Mouse (Mus musculus): ENCODE measurements around the gene Gja6. TPM values are rescaled to one million over a fixed set of nuclear protein-coding genes. Genes with fewer than 3 reads are reported as not detected.
A peak's percentile ranks its signal among the peaks of the same experiment; 100 is the strongest.

Gene Gja6
- polyA plus RNA-seq, 1 experiment from 2014 or later, result 0.53 TPM

DNA sequence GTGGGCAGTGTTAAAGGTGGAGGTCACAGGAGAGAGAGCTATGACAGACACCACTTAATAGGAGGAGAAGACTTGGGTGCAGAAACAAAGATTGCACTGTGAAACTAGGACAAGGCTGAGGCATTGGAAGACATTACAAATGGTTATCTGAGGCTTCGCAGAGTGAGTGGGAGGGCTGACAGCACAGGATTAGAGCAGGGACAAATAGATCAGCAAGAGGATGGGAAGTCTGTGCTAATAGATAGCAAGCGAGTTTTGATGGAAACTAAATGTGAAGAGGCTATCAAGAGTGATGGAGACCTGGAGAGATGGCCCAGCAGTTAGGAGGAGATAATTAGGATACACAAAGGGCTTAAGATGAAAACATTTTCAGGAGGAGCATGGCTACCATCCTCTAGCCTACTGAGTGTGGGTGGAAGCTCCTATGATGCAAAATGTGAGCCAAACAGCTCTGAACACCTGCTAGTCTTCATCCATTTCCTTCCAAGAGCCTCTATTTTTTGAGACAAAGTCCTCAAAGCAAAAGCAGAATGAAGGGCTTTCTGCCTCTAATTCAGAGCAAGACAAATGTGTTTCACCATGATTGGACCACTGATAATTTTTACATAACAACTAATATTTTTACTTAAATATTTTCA is 1.7 kb downstream of the Gja6 start:
- no peaks in the 10 kb centered on the region for H3K9me3 ChIP-seq (replicated peaks; ENCODE audit: control insufficient read depth, low read length)
- no peaks in the 10 kb centered on the region; the same call in 1 of the 2 replicates for H3K4me1 ChIP-seq (ENCODE audit: control insufficient read depth, low read depth, low read length)
- H3K4me3 ChIP-seq (ENCODE audit: low read depth, low read length), result no peak overlapping the region
- H3K36me3 ChIP-seq (ENCODE audit: control insufficient read depth, insufficient read depth), result no peaks in the 10 kb centered on the region
- H3K27ac ChIP-seq (ENCODE audit: low read length), result peak overlapping the region; percentile 55; the same call in 1 of the 2 replicates
- H3K27me3 ChIP-seq (ENCODE audit: control insufficient read depth, insufficient read depth, low read depth, low read length), result no peaks in the 10 kb centered on the region; the same call in 1 of the 2 replicates
- 35% methylated on average over 2 of the region's 2 CpGs for WGBS (ENCODE audit: insufficient replicate concordance)
- no peak overlapping the region for H3K9ac ChIP-seq (ENCODE audit: low read depth, low read length)
- H3K4me2 ChIP-seq (ENCODE audit: low read depth, low read length), result 0 out of 2 replicates have a peak overlapping the region, but pooled peaks have one; percentile 2
- ATAC-seq (ENCODE audit: low read depth), result peak; percentile 94

GRCm38 (mm10) chrX:160901118-160901517 is 5.7 kb downstream of the Gja6 start:
- Histone ChIP-seq H3K27ac (ENCODE audit: low read length) (no peak overlapping the region), H3K9ac (ENCODE audit: low read depth, low read length) (no peak overlapping the region), H3K36me3 (ENCODE audit: control insufficient read depth, insufficient read depth) (no peaks in the 10 kb centered on the region), H3K4me2 (ENCODE audit: low read depth, low read length) (no peak overlapping the region), H3K27me3 (ENCODE audit: control insufficient read depth, insufficient read depth, low read depth, low read length) (no peaks in the 10 kb centered on the region; the same call in 1 of the 2 replicates), H3K9me3 (replicated peaks; ENCODE audit: control insufficient read depth, low read length) (no peaks in the 10 kb centered on the region), H3K4me1 (ENCODE audit: control insufficient read depth, low read depth, low read length) (no peaks in the 10 kb centered on the region; the same call in 1 of the 2 replicates), H3K4me3 (ENCODE audit: low read depth, low read length) (no peak overlapping the region)
- no peak for ATAC-seq (ENCODE audit: low read depth)
- WGBS (ENCODE audit: insufficient replicate concordance), result 80% methylated on average over 2 of the region's 2 CpGs

DNA sequence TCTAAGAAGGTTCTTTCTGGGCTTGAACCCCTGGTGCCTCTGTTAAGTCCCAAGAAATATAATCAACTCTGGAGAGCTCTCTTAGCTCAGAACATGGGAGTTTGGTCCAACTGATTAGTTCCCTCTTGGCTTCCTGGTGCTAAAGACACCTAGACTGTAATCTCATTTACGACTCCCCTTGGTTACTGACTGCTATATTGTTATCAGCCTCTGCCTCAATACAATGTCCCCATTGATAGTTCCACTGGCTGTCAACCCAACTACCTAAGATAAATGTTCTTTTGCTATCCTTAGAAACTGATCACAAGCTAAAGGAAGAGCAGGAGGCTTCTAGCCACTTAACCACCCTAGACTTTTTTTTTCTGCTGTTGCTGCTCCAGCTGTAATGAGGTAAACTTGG is 14.8 kb downstream of the Gja6 start:
- peak; percentile 65 for ATAC-seq (ENCODE audit: low read depth)
- no peaks in the 10 kb centered on the region for H3K9me3 ChIP-seq (replicated peaks; ENCODE audit: control insufficient read depth, low read length)
- H3K4me2 ChIP-seq (ENCODE audit: low read depth, low read length), result no peak overlapping the region
- WGBS (ENCODE audit: insufficient replicate concordance), result 45% methylated on average over 1 of the region's 1 CpGs
- no peak overlapping the region for H3K9ac ChIP-seq (ENCODE audit: low read depth, low read length)
- H3K27me3 ChIP-seq (ENCODE audit: control insufficient read depth, insufficient read depth, low read depth, low read length), result no peaks in the 10 kb centered on the region
- H3K27ac ChIP-seq (ENCODE audit: low read length), result no peak overlapping the region
- H3K4me3 ChIP-seq (ENCODE audit: low read depth, low read length), result no peak overlapping the region
- H3K36me3 ChIP-seq (ENCODE audit: control insufficient read depth, insufficient read depth), result no peaks in the 10 kb centered on the region
- no peaks in the 10 kb centered on the region for H3K4me1 ChIP-seq (ENCODE audit: control insufficient read depth, low read depth, low read length)

- no peak for ATAC-seq (ENCODE audit: low read depth)
- Histone ChIP-seq H3K9ac (ENCODE audit: low read depth, low read length) (no peak overlapping the region), H3K4me3 (ENCODE audit: low read depth, low read length) (no peak overlapping the region), H3K27ac (ENCODE audit: low read length) (no peak overlapping the region), H3K27me3 (ENCODE audit: control insufficient read depth, insufficient read depth, low read depth, low read length) (no peaks in the 10 kb centered on the region), H3K4me2 (ENCODE audit: low read depth, low read length) (no peak overlapping the region), H3K4me1 (ENCODE audit: control insufficient read depth, low read depth, low read length) (no peaks in the 10 kb centered on the region), H3K9me3 (replicated peaks; ENCODE audit: control insufficient read depth, low read length) (no peaks in the 10 kb centered on the region), H3K36me3 (ENCODE audit: control insufficient read depth, insufficient read depth) (no peaks in the 10 kb centered on the region)
- 53% methylated on average over 2 of the region's 2 CpGs for WGBS (ENCODE audit: insufficient replicate concordance)
Observed at GRCm38 (mm10) chrX:160886301-160886700, 20.6 kb downstream of the Gja6 start.

GRCm38 (mm10) chrX:160866576-160866975 is 40.3 kb downstream of the Gja6 start:
- ATAC-seq (ENCODE audit: low read depth), result no peak
- WGBS (ENCODE audit: insufficient replicate concordance), result 71% methylated on average over 4 of the region's 4 CpGs
- Histone ChIP-seq H3K4me1 (ENCODE audit: control insufficient read depth, low read depth, low read length) (no peaks in the 10 kb centered on the region), H3K36me3 (ENCODE audit: control insufficient read depth, insufficient read depth) (no peaks in the 10 kb centered on the region), H3K9me3 (replicated peaks; ENCODE audit: control insufficient read depth, low read length) (no peaks in the 10 kb centered on the region), H3K27me3 (ENCODE audit: control insufficient read depth, insufficient read depth, low read depth, low read length) (peaks cover 4% of the 10 kb centered on the region; the same call in 1 of the 2 replicates), H3K9ac (ENCODE audit: low read depth, low read length) (no peak overlapping the region), H3K27ac (ENCODE audit: low read length) (no peak overlapping the region), H3K4me3 (ENCODE audit: low read depth, low read length) (no peak overlapping the region), H3K4me2 (ENCODE audit: low read depth, low read length) (no peak overlapping the region)

- H3K9me3 ChIP-seq (replicated peaks; ENCODE audit: control insufficient read depth, low read length), result no peaks in the 10 kb centered on the region
- no peak overlapping the region for H3K4me3 ChIP-seq (ENCODE audit: low read depth, low read length)
- no peaks in the 10 kb centered on the region for H3K36me3 ChIP-seq (ENCODE audit: control insufficient read depth, insufficient read depth)
- WGBS (ENCODE audit: insufficient replicate concordance), result 80% methylated on average over 4 of the region's 4 CpGs
- no peak overlapping the region for H3K27ac ChIP-seq (ENCODE audit: low read length)
- no peaks in the 10 kb centered on the region for H3K4me1 ChIP-seq (ENCODE audit: control insufficient read depth, low read depth, low read length)
- no peak for ATAC-seq (ENCODE audit: low read depth)
- no peak overlapping the region for H3K9ac ChIP-seq (ENCODE audit: low read depth, low read length)
- H3K27me3 ChIP-seq (ENCODE audit: control insufficient read depth, insufficient read depth, low read depth, low read length), result peaks cover 4% of the 10 kb centered on the region; the same call in 1 of the 2 replicates
- H3K4me2 ChIP-seq (ENCODE audit: low read depth, low read length), result no peak overlapping the region
Observed at GRCm38 (mm10) chrX:160865022-160865421, 41.8 kb downstream of the Gja6 start.

GRCm38 (mm10) chrX:160863689-160864383 is 43.0 kb downstream of the Gja6 start:
- Histone ChIP-seq H3K4me1 (ENCODE audit: control insufficient read depth, low read depth, low read length) (no peaks in the 10 kb centered on the region), H3K4me3 (ENCODE audit: low read depth, low read length) (no peak overlapping the region), H3K9me3 (replicated peaks; ENCODE audit: control insufficient read depth, low read length) (no peaks in the 10 kb centered on the region), H3K9ac (ENCODE audit: low read depth, low read length) (no peak overlapping the region), H3K4me2 (ENCODE audit: low read depth, low read length) (no peak overlapping the region), H3K36me3 (ENCODE audit: control insufficient read depth, insufficient read depth) (no peaks in the 10 kb centered on the region), H3K27me3 (ENCODE audit: control insufficient read depth, insufficient read depth, low read depth, low read length) (peaks cover 4% of the 10 kb centered on the region; the same call in 1 of the 2 replicates), H3K27ac (ENCODE audit: low read length) (no peak overlapping the region)
- ATAC-seq (ENCODE audit: low read depth), result no peak
- 63% methylated on average over 4 of the region's 4 CpGs for WGBS (ENCODE audit: insufficient replicate concordance)

All from liver, embryonic 16.5 days (tissue).